Comparison of ENCODE assay signal across 26 mouse cellular contexts in genomic region chr12:8418890-8419289, GRCm38 (mm10).
DNase-seq lines count a peak whose midpoint lies in the region; ATAC-seq and TF ChIP-seq lines count a peak whose summit lies in the region.
"Had no signal": no experiment of that assay in that cellular context is flagged by ENCODE, and none has a peak within 500 bp of the region (broad histone marks: within the 10 kb centered on the region; RNA-seq: fewer than 3 reads in every experiment).

No protein-coding gene starts in this region.

- no peak for TF ChIP-seq CTCF in gastrocnemius, adult 2 months (IDR thresholded peaks at IDR 0.05)

- no peaks in the 10 kb centered on the region for H3K9me3 ChIP-seq in stomach, embryonic 15.5 days
- no peaks in the 10 kb centered on the region for H3K9me3 ChIP-seq in kidney, embryonic 15.5 days (replicated peaks)
- H3K9me3 ChIP-seq: embryonic facial prominence, embryonic 15.5 days; forebrain, embryonic 15.5 days; midbrain, embryonic 15.5 days; neural tube, embryonic 13.5 days had no signal

- no peak overlapping the region for H3K9ac ChIP-seq in stomach, embryonic 15.5 days
- H3K9ac ChIP-seq in kidney, embryonic 15.5 days, result no peak overlapping the region
- H3K9ac ChIP-seq: embryonic facial prominence, embryonic 15.5 days; forebrain, embryonic 15.5 days; hindbrain, embryonic 14.5 days; midbrain, embryonic 15.5 days; neural tube, embryonic 13.5 days had no signal

- H3K27ac ChIP-seq in gastrocnemius, adult 2 months, result peak overlapping the region; percentile 40
- peak overlapping the region; percentile 29; the same call in 1 of the 2 replicates for H3K27ac ChIP-seq in brown adipose tissue, adult 24 weeks (replicated peaks; ENCODE audit: low read depth, low read length)
- peak overlapping the region; percentile 40; the same call in 1 of the 2 replicates for H3K27ac ChIP-seq in stomach, embryonic 15.5 days
- no peak overlapping the region for H3K27ac ChIP-seq in kidney, embryonic 15.5 days
- H3K27ac ChIP-seq: embryonic facial prominence, embryonic 15.5 days; forebrain, embryonic 15.5 days; hindbrain, embryonic 14.5 days; macrophage; midbrain, embryonic 15.5 days; neural tube, embryonic 13.5 days had no signal

- H3K4me2 ChIP-seq in stomach, embryonic 15.5 days, result no peak overlapping the region
- H3K4me2 ChIP-seq in kidney, embryonic 15.5 days, result no peak overlapping the region
- H3K4me2 ChIP-seq: embryonic facial prominence, embryonic 15.5 days; forebrain, embryonic 15.5 days; hindbrain, embryonic 14.5 days; liver, embryonic 11.5 days; midbrain, embryonic 15.5 days; neural tube, embryonic 13.5 days had no signal

- intact Hi-C loops in gastrocnemius, adult 2 months (cut with DNase I), result no loop called here
- intact Hi-C loops in gastrocnemius, postnatal 36 days (cut with DNase I), result no loop called here

- ATAC-seq in stomach, embryonic 15.5 days (ENCODE audit: insufficient read depth, low FRiP score, low read depth), result peak; percentile 85
- no peak for ATAC-seq in kidney, embryonic 15.5 days (replicated peaks; ENCODE audit: low FRiP score)
- ATAC-seq: forebrain, embryonic 15.5 days; midbrain, embryonic 15.5 days had no signal

- WGBS in stomach, embryonic 15.5 days, result 60% methylated on average over 5 of the region's 5 CpGs
- WGBS in kidney, embryonic 15.5 days, result 87% methylated on average over 5 of the region's 5 CpGs

- no peaks in the 10 kb centered on the region for H3K36me3 ChIP-seq in stomach, embryonic 15.5 days
- no peaks in the 10 kb centered on the region for H3K36me3 ChIP-seq in kidney, embryonic 15.5 days
- H3K36me3 ChIP-seq: embryonic facial prominence, embryonic 15.5 days; forebrain, embryonic 15.5 days; midbrain, embryonic 15.5 days; neural tube, embryonic 13.5 days had no signal

- DNase-seq in gastrocnemius, adult 2 months, result no peak
- DNase-seq in gastrocnemius, postnatal 36 days, result no peak
- DNase-seq in 3134 (ENCODE audit: extremely low read depth, insufficient read length, low spot score), result peak; percentile 37
- DNase-seq in left cerebral cortex, adult 18-20 months (ENCODE audit: low spot score in 2 of 2), result no peak
- DNase-seq: adrenal gland, postnatal 25 days; cerebellum, adult 9-10 months; gastrocnemius, postnatal 25 days; heart, postnatal 4 days; kidney, adult 2 months; kidney, postnatal 14 days; retina, postnatal 1 day; right cerebral cortex, postnatal 25 days; spleen, adult 18-20 months; thymus, adult 2 months; thymus, postnatal 4 days had no signal

- H3K4me1 ChIP-seq in brown adipose tissue, adult 24 weeks (ENCODE audit: control insufficient read depth, insufficient read depth, insufficient read length, low read length), result no peaks in the 10 kb centered on the region
- H3K4me1 ChIP-seq in stomach, embryonic 15.5 days, result no peaks in the 10 kb centered on the region
- H3K4me1 ChIP-seq in kidney, embryonic 15.5 days, result peaks cover 5% of the 10 kb centered on the region
- H3K4me1 ChIP-seq: embryonic facial prominence, embryonic 15.5 days; forebrain, embryonic 15.5 days; neural tube, embryonic 13.5 days had no signal

- H3K27me3 ChIP-seq in stomach, embryonic 15.5 days (replicated peaks), result no peaks in the 10 kb centered on the region
- H3K27me3 ChIP-seq in kidney, embryonic 15.5 days, result no peaks in the 10 kb centered on the region
- H3K27me3 ChIP-seq: embryonic facial prominence, embryonic 15.5 days; forebrain, embryonic 15.5 days; midbrain, embryonic 15.5 days; neural tube, embryonic 13.5 days had no signal

- H3K4me3 ChIP-seq in gastrocnemius, adult 2 months, result no peak overlapping the region
- H3K4me3 ChIP-seq in brown adipose tissue, adult 24 weeks (ENCODE audit: insufficient read depth, low read depth, low read length), result no peak overlapping the region
- H3K4me3 ChIP-seq in stomach, embryonic 15.5 days (replicated peaks), result no peak overlapping the region
- H3K4me3 ChIP-seq in kidney, embryonic 15.5 days (replicated peaks), result no peak overlapping the region
- H3K4me3 ChIP-seq: embryonic facial prominence, embryonic 15.5 days; forebrain, embryonic 15.5 days; midbrain, embryonic 15.5 days; myocyte; neural tube, embryonic 13.5 days had no signal
